Mouse (Mus musculus) Patski (cell line): ENCODE measurements at regions not wholly inside any gene's neighbourhood (a gene's known extent, or its start where the extent isn't known, plus 50 kb on each side); places are given as distances from the start of the nearest gene placed in this dataset.

Experiments
- ATAC-seq: fragments of 100-300 bp; one replicate; pipeline ENCODE4 v1.8.0; 2021
- CTCF ChIA-PET: fragments of 350-600 bp; sonication (Branson Sonifier 250); formaldehyde crosslinking; loops from one replicate; lab custom pipeline; 2022; ENCODE audit warnings: inconsistent platforms; lab: Charles Lee
- POLR2A ChIA-PET: fragments of 350-600 bp; sonication (Branson Sonifier 250); formaldehyde crosslinking; loops from one replicate; lab custom pipeline; 2022; ENCODE audit warnings: antibody characterized with exemption, inconsistent platforms; lab: Charles Lee
- DNase-seq: peaks from one replicate; pipeline ENCODE4 v3.0.0-alpha.2; 2011; ENCODE audit warnings: low read depth, low spot score
- H3K27me3 ChIP-seq: fragments of 371-371 bp; one replicate; pipeline ENCODE4 v1.5.1; 2021
- CTCF ChIP-seq: fragments of 100-300 bp; IDR thresholded peaks from one replicate; pipeline ENCODE4 v1.5.1; 2021
- in situ Hi-C: fragments of 300-500 bp; cut with MboI; formaldehyde crosslinking; loops from 3 replicates; pipeline ENCODE4 v1.11.1; 2018; ENCODE audit warnings: low pct_unique_long_range_greater_than_20kb, mixed read lengths

DNA sequence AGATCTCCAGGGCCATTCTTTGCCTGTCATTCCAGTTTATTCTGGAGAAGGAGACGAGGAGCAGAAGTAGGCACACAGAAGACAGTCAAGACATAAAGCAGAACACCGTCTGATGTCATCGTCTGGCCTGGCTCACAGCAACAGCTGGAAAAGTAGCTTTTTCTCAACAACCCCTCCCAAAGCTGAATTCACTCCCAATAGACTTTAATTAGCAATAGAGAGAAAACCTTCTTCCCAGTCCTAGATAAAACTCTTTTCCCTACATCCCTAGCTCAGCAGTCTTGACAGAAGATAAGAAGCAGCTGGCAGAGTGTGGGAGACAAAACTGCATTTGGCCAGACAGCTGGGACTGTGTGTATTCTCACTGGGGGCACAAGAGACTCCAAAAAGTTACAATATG, 59.3 kb upstream of the C1qtnf7 start:
- ChIA-PET POLR2A (interaction anchor here (1.2 to 1.9 kb wide), 2 partner anchors 11 to 93 kb away, joined by 3 to 6 read pairs; no protein-coding TSS in a partner anchor), CTCF (interaction anchor here (1.4 kb wide), 1 partner anchor 126 kb away, joined by 4 read pairs; no protein-coding TSS in a partner anchor)
- no peak for ATAC-seq
- in situ Hi-C loops: no loop called here
- no peak for DNase-seq
- TF ChIP-seq CTCF: no peak
- no peaks in the 10 kb centered on the region for H3K27me3 ChIP-seq

DNA sequence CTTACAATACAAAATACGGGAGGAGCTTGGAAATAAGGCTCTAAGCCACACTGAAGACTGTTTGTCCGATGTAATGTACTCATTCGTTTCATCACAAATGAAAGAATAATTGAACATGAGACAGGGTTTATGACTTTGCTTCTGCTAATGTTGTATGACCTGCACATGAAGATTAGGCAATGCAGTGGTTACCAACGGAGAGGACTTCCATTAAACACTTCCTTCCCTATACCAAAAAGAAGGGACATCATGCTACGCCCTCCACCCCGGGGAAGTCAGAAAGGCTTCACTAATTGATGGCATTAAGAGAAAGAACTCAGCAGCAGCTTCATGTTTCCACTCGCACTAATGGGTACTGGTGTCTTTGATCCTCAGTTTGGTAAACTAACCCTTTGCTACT, 57.6 kb upstream of the C1qtnf7 start:
- no peak for DNase-seq
- ChIA-PET CTCF (interaction anchor here (2.0 to 3.5 kb wide), 2 partner anchors 13 to 165 kb away, joined by 4 to 20 read pairs; no protein-coding TSS in a partner anchor), POLR2A (interaction anchor here (1.9 kb wide), 1 partner anchor 9 kb away, joined by 6 read pairs; no protein-coding TSS in a partner anchor)
- no peaks in the 10 kb centered on the region for H3K27me3 ChIP-seq
- in situ Hi-C loops: no loop called here
- no peak for TF ChIP-seq CTCF
- no peak for ATAC-seq

GRCm38 (mm10) chr5:43461987-43462715, 53.2 kb upstream of the C1qtnf7 start:
- no peaks in the 10 kb centered on the region for H3K27me3 ChIP-seq
- CTCF ChIA-PET: interaction anchor here (1.1 to 2.6 kb wide), 5 partner anchors 9 to 39 kb away, joined by 3 to 6 read pairs (median 3); no protein-coding TSS in a partner anchor
- POLR2A ChIA-PET: no interaction called here
- no peak for DNase-seq
- ATAC-seq: no peak
- in situ Hi-C loops: no loop called here
- TF ChIP-seq CTCF: no peak
